Mouse (Mus musculus) activated CD4-positive, CD25-positive, alpha-beta regulatory T cell, adult 4 months (primary cell): ENCODE results near the gene Klhdc7b. TPM values are rescaled to one million over a fixed set of nuclear protein-coding genes. Genes with fewer than 3 reads are reported as not detected.
"Not testable (repeated sequence)": the region's sequence is repeated elsewhere in the genome, so short reads cannot be mapped to it uniquely, and the experiment has no call there.

Source experiments
- ATAC-seq: one replicate; pipeline ENCODE4 v1.8.0; 2017
- polyA plus RNA-seq, 2 experiments: library from polyadenylated mRNA; unstranded; fragments of 100-300 nt; shearing (Covaris generic); gene quantifications; one replicate each; pipeline ENCODE4 v1.2.1; 2017

Klhdc7b gene
- polyA plus RNA-seq, 2 experiments from 2014 or later = 0.23 TPM; not detected in 1

- peak; percentile 92 for ATAC-seq
These were observed 44.9 kb downstream of the Klhdc7b start, which contains the start of the genes C730034F03Rik, Gm44502 and Chkb for GRCm38 (mm10) chr15:89429352-89430221. Gene C730034F03Rik, plus strand, starts transcription at chr15:89429589. Gene Gm44502, minus strand, starts transcription at chr15:89429696. Gene Chkb, minus strand, starts transcription at chr15:89429908.

GRCm38 (mm10) chr15:89430341-89430740, 45.6 kb downstream of the Klhdc7b start:
- ATAC-seq = no peak

GRCm38 (mm10) chr15:89430771-89431170, 46.1 kb downstream of the Klhdc7b start:
- ATAC-seq = not testable (repeated sequence)

- no peak for ATAC-seq
These were observed 46.6 kb downstream of the Klhdc7b start for GRCm38 (mm10) chr15:89431271-89431670.

- no peak for ATAC-seq
These were observed 47.1 kb downstream of the Klhdc7b start for GRCm38 (mm10) chr15:89431806-89432205.

GRCm38 (mm10) chr15:89432946-89433345, 48.2 kb downstream of the Klhdc7b start:
- ATAC-seq = no peak

GRCm38 (mm10) chr15:89434136-89434535, 49.4 kb downstream of the Klhdc7b start:
- no peak for ATAC-seq

- ATAC-seq = no peak
These were observed 51.2 kb downstream of the Klhdc7b start for GRCm38 (mm10) chr15:89435878-89436277.

Other genes starting within 250 kb of the Klhdc7b start
- gene Mapk12, start 244.2 kb upstream of the Klhdc7b start, polyA plus RNA-seq = 1 to 10 TPM; 1.1 to 2.1 TPM
- 10 to 100 TPM; 21.2 to 22.5 TPM for gene Mapk11, start 235.3 kb upstream of the Klhdc7b start, polyA plus RNA-seq
- gene Plxnb2, start 204.1 kb upstream of the Klhdc7b start, polyA plus RNA-seq = 1 to 10 TPM; 1.0 to 2.1 TPM
- 1 to 10 TPM; 7.7 to 8.4 TPM for gene Dennd6b, start 188.4 kb upstream of the Klhdc7b start, polyA plus RNA-seq
- 10 to 100 TPM; 20.8 to 25.1 TPM for gene Ppp6r2, start 173.4 kb upstream of the Klhdc7b start, polyA plus RNA-seq
- 100 to 1,000 TPM in 1 of 2 experiments, 10 to 100 TPM in 1; 80.4 to 102 TPM for gene Sbf1, start 69.6 kb upstream of the Klhdc7b start, polyA plus RNA-seq
- gene Adm2, start 62.2 kb upstream of the Klhdc7b start, polyA plus RNA-seq = not detected
- not detected for gene Miox, start 50.5 kb upstream of the Klhdc7b start, polyA plus RNA-seq
- gene Lmf2, start 29.3 kb upstream of the Klhdc7b start, polyA plus RNA-seq = 10 to 100 TPM; 20.8 to 38.6 TPM
- gene Ncaph2, start 29.2 kb upstream of the Klhdc7b start, polyA plus RNA-seq = 100 to 1,000 TPM; 141 to 171 TPM
- gene Sco2, start 11.1 kb upstream of the Klhdc7b start, polyA plus RNA-seq = 1 to 10 TPM; 2.1 to 4.9 TPM
- gene Tymp, start 7.9 kb upstream of the Klhdc7b start, polyA plus RNA-seq = under 1 TPM; 0.61 to 0.74 TPM
- 1 to 10 TPM; 1.2 to 1.9 TPM for gene Odf3b, start 5.6 kb upstream of the Klhdc7b start, polyA plus RNA-seq
- not detected for gene Syce3, start 25.6 kb downstream of the Klhdc7b start, polyA plus RNA-seq
- gene Cpt1b, start 40.9 kb downstream of the Klhdc7b start, polyA plus RNA-seq = under 1 TPM; 0.26 to 0.57 TPM
- gene C730034F03Rik, start 44.7 kb downstream of the Klhdc7b start, polyA plus RNA-seq = 1 to 10 TPM; 4.1 to 5.8 TPM
- gene Gm44502, start 44.8 kb downstream of the Klhdc7b start, polyA plus RNA-seq = not detected
- gene Chkb, start 45.0 kb downstream of the Klhdc7b start, polyA plus RNA-seq = 10 to 100 TPM; 50.7 to 55.4 TPM
- gene Mapk8ip2, start 69.0 kb downstream of the Klhdc7b start, polyA plus RNA-seq = under 1 TPM in 1 of 2 experiments, not detected in 1; 0.34 TPM
- 1 to 10 TPM; 6.8 to 8.6 TPM for gene Arsa, start 92.5 kb downstream of the Klhdc7b start, polyA plus RNA-seq
- not detected for gene Shank3, start 114.7 kb downstream of the Klhdc7b start, polyA plus RNA-seq
- gene Acr, start 183.4 kb downstream of the Klhdc7b start, polyA plus RNA-seq = not detected
- gene Rabl2, start 207.0 kb downstream of the Klhdc7b start, polyA plus RNA-seq = 1 to 10 TPM in 1 of 2 experiments, under 1 TPM in 1; 0.88 to 2.6 TPM